Mouse (Mus musculus) kidney, adult 2 months (tissue): ENCODE data around the gene Zfp800. TPM values are rescaled to one million over a fixed set of nuclear protein-coding genes. Genes with fewer than 3 reads are reported as not detected.

ENCODE experiments used
- DNase-seq: peaks from one replicate; pipeline ENCODE4 v3.0.0; 2021
- H3K27ac ChIP-seq: fragments of 200-500 bp; 2 replicates; pipeline ENCODE4 v1.5.1; 2012; ENCODE audit warnings: low read depth, low read length, control low read depth, inconsistent platforms; ENCODE audit not compliant: insufficient read depth
- H3K27me3 ChIP-seq: fragments of 200-500 bp; replicated peaks from 2 replicates; pipeline ENCODE4 v1.6.1; 2012; ENCODE audit warnings: mild to moderate bottlenecking, moderate library complexity, low read length, inconsistent platforms; ENCODE audit not compliant: control insufficient read depth, insufficient read depth
- H3K36me3 ChIP-seq: fragments of 200-500 bp; 2 replicates; pipeline ENCODE4 v1.6.1; 2012; ENCODE audit warnings: mild to moderate bottlenecking, moderate library complexity, low read length, inconsistent platforms; ENCODE audit not compliant: control insufficient read depth, insufficient read depth
- H3K4me1 ChIP-seq: fragments of 200-500 bp; 2 replicates; pipeline ENCODE4 v1.6.1; 2011; ENCODE audit warnings: low read length; ENCODE audit not compliant: control insufficient read depth, insufficient read depth
- H3K4me3 ChIP-seq: fragments of 200-500 bp; 2 replicates; pipeline ENCODE4 v1.5.1; 2011; ENCODE audit warnings: mild to moderate bottlenecking, low read depth, low read length, control low read depth; ENCODE audit not compliant: insufficient read depth
- CTCF ChIP-seq: fragments of 200-500 bp; conservative IDR thresholded peaks from 2 replicates; pipeline ENCODE4 v1.5.1; 2011; ENCODE audit warnings: low read depth, mild to moderate bottlenecking, control low read depth, low read length, moderate library complexity, mixed read lengths; ENCODE audit not compliant: insufficient read depth, insufficient read length
- POLR2A ChIP-seq: fragments of 200-500 bp; IDR thresholded peaks from one replicate; pipeline ENCODE4 v1.6.1; 2011; ENCODE audit warnings: low read depth, low read length, control low read depth
- WGBS: fragments of 180-500 bp; shearing (Covaris S2); methylation state at CpG from one replicate; pipeline ENCODE4 v1.1.7; 2018; 5-methylcytosine and 5-hydroxymethylcytosine counted together
- polyA plus RNA-seq: library from polyadenylated mRNA; depleted of rRNA; stranded (reverse); fragments of >200 nt; gene quantifications from 2 replicates; pipeline ENCODE4 v1.2.3, GENCODE M21; 2012; rRNA removed

Gene Zfp800
- 2.6 and 2.8 TPM in 2 replicates for polyA plus RNA-seq

GRCm38 (mm10) chr6:28397681-28398203, at the start of gene Zfp800:
Gene Zfp800 (minus strand): TSS chr6:28398005.
- no peak within 1 kb of the TSS for H3K27ac ChIP-seq
- peak within 1 kb of the TSS; percentile 47 for H3K4me3 ChIP-seq
- DNase-seq = no peak
- no peaks in the 10 kb centered on the region for H3K36me3 ChIP-seq
- TF ChIP-seq CTCF = no peak
- TF ChIP-seq POLR2A = no peak
- 0 out of 2 replicates have a peak, but pooled peaks cover 3% of the 10 kb centered on the region for H3K4me1 ChIP-seq
- peaks cover 6% of the 10 kb centered on the region for H3K27me3 ChIP-seq
- 2% methylated on average over 33 of the region's 33 CpGs for WGBS

GRCm38 (mm10) chr6:28431538-28431855, 33.7 kb upstream of the Zfp800 start:
- H3K27me3 ChIP-seq = no peaks in the 10 kb centered on the region
- DNase-seq = no peak
- H3K4me1 ChIP-seq = no peaks in the 10 kb centered on the region
- H3K27ac ChIP-seq = no peak overlapping the region
- H3K4me3 ChIP-seq = no peak overlapping the region
- WGBS = 75% methylated on average over 6 of the region's 6 CpGs
- no peaks in the 10 kb centered on the region for H3K36me3 ChIP-seq
- TF ChIP-seq CTCF (no peak), POLR2A (no peak)

- no peak for TF ChIP-seq POLR2A
- no peak for TF ChIP-seq CTCF
- Histone ChIP-seq H3K36me3 (no peaks in the 10 kb centered on the region), H3K27me3 (no peaks in the 10 kb centered on the region), H3K4me3 (no peak overlapping the region), H3K27ac (no peak overlapping the region), H3K4me1 (no peaks in the 10 kb centered on the region)
- no peak for DNase-seq
- 79% methylated on average over 10 of the region's 10 CpGs for WGBS
Observed at GRCm38 (mm10) chr6:28430795-28431537, 33.2 kb upstream of the Zfp800 start.

DNA sequence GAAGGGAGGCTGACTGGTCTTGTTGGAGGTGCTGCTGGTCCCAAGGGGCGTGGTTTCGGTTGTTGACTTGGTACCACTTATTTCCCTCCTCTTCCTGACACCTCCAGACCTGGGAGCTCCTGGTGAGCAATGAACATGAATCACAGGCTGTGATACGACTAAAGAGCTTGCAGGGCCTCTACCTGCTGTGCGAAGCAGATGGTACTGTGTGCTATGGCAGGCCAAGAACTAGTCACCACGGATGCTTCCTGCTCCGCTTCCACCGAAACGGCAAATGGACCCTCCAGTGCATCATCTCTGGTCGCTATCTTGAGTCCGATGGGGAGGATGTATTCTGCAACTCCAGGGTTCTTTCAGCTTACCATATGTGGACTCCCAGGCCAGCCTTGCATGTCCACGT, 32.1 kb upstream of the Zfp800 start:
- 93% methylated on average over 11 of the region's 11 CpGs for WGBS
- no peak for DNase-seq
- no peak overlapping the region for H3K4me3 ChIP-seq
- no peaks in the 10 kb centered on the region for H3K27me3 ChIP-seq
- TF ChIP-seq POLR2A (no peak), CTCF (no peak)
- no peak overlapping the region for H3K27ac ChIP-seq
- H3K4me1 ChIP-seq = peaks cover under 1% of the 10 kb centered on the region; the same call in 1 of the 2 replicates
- no peaks in the 10 kb centered on the region for H3K36me3 ChIP-seq

DNA sequence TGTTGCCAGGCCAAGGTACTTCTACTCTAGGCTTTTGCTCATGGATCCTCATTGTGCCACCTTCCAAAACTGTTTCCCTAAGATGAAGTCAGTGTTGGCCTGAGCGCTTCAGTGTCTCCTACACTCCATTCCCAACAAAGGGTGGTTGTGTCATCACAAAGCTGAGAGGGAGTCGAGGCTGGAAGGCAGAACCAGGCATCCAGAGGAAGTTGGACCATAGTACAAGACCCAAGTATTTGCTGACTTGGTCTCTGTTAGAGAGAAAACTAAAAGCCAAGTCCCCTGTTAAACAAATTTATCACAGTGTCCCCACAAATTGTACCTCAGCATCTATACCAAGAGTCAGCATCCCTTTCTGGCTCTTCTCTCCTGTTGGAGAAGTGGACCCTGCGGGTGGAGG, 30.5 kb upstream of the Zfp800 start, which contains the start of gene Gcc1:
Gcc1 (minus strand) TSS at position 101 of the 400 bp plus-strand sequence.
- 86% methylated on average over 3 of the region's 3 CpGs for WGBS
- H3K27me3 ChIP-seq = no peaks in the 10 kb centered on the region
- no peak within 1 kb of the TSS for H3K4me3 ChIP-seq
- TF ChIP-seq POLR2A = no peak
- peak within 1 kb of the TSS; percentile 12; the same call in 1 of the 2 replicates for H3K27ac ChIP-seq
- DNase-seq = no peak
- no peaks in the 10 kb centered on the region for H3K36me3 ChIP-seq
- H3K4me1 ChIP-seq = peaks cover 7% of the 10 kb centered on the region; the same call in 1 of the 2 replicates

GRCm38 (mm10) chr6:28427096-28427839, 29.5 kb upstream of the Zfp800 start, which contains the start of gene Fscn3:
Gene Fscn3 (plus strand): TSS chr6:28427789.
- no peaks in the 10 kb centered on the region for H3K36me3 ChIP-seq
- peak within 1 kb of the TSS; percentile 12; the same call in 1 of the 2 replicates for H3K27ac ChIP-seq
- H3K27me3 ChIP-seq = no peaks in the 10 kb centered on the region
- H3K4me1 ChIP-seq = peaks cover 7% of the 10 kb centered on the region; the same call in 1 of the 2 replicates
- DNase-seq = peak; percentile 66
- H3K4me3 ChIP-seq = no peak within 1 kb of the TSS
- TF ChIP-seq CTCF (no peak), POLR2A (no peak)
- 77% methylated on average over 3 of the region's 3 CpGs for WGBS

GRCm38 (mm10) chr6:28425019-28425418, 27.2 kb upstream of the Zfp800 start:
- no peak for DNase-seq
- no peaks in the 10 kb centered on the region for H3K27me3 ChIP-seq
- WGBS = 91% methylated on average over 6 of the region's 6 CpGs
- no peak overlapping the region for H3K27ac ChIP-seq
- H3K36me3 ChIP-seq = no peaks in the 10 kb centered on the region
- H3K4me3 ChIP-seq = no peak overlapping the region
- peaks cover 11% of the 10 kb centered on the region; the same call in 1 of the 2 replicates for H3K4me1 ChIP-seq
- TF ChIP-seq CTCF = no peak
- TF ChIP-seq POLR2A = no peak
